Mouse (Mus musculus): ENCODE data around the gene Sdr9c7.

DNA sequence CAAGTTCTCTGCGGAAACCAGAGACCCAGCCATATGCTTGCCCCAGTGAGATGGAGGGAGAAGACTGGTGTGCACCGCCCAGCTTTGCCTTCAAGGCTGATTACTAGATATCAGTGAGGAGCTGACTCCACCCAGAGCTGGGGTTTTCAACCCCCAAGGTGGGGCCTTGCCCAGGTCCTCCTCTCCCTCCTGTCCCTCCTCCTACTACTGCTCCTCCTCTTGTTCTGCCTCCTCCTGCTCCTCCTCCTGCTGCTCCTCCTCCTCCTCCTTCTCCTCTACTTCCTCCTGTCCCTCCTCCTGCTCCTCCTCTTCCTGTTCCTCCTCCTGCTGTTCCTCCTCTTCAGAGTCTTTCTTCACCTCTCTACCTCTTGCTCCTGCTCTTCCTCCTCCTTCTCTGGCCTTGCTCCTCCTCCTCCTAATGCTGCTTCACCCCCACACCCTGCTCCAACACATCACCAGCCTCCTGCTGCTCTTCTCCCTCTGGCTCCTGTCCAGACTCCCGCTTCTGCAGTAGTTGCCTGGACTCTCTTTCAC, 19.1 kb upstream of the Sdr9c7 start:
- TF ChIP-seq CTCF (IDR thresholded peaks at IDR 0.05; ENCODE audit: control insufficient read depth, insufficient read depth, low read length) (no peak), POLR2A (IDR thresholded peaks at IDR 0.05; ENCODE audit: borderline replicate concordance, control insufficient read depth, low read depth, low read length) (no peak)

Measured in bone marrow, adult 2 months (tissue).